Mouse (Mus musculus): Measurements from ENCODE around the gene AW011738. TPM values are rescaled to one million over a fixed set of nuclear protein-coding genes. Genes with fewer than 3 reads are reported as not detected.
A peak's percentile ranks its signal among the peaks of the same experiment; 100 is the strongest.

AW011738 gene
- polyA plus RNA-seq, 1 experiment from 2014 or later, result 0.72 TPM

DNA sequence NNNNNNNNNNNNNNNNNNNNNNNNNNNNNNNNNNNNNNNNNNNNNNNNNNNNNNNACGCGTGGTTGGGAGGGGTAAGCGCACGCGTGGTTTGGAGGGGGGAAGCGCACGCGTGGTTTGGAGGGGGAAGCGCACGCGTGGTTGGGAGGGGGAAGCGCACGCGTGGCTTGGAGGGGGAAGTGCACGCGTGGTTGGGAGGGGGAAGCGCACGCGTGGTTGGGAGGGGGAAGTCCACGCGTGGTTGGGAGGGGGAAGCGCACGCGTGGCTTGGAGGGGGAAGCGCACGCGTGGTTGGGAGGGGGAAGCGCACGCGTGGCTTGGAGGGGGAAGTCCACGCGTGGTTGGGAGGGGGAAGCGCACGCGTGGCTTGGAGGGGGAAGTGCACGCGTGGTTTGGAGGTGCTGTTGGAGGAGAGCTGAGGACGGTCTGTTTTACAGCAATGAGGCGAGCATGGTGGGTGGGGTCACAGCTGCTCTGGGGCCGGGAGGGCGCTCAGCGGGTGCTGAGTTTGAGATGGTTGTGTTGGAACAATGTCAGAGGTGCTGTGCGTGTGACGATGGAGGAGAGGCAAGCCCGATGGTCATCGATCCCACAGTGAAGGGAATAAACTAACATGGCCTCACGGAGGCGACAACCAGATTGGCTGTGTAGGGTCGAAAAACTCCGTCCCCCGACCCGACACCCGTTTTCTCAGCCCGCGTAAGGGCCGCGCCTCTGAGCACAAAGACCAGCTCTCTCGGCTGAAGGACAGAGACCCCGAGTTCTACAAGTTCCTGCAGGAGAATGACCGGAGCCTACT, 33.7 kb downstream of the AW011738 start:
- Histone ChIP-seq H3K4me3 (ENCODE audit: low read depth, low read length) (peak overlapping the region; percentile 92), H3K36me3 (ENCODE audit: insufficient read depth) (peaks cover 64% of the 10 kb centered on the region), H3K27ac (ENCODE audit: low read depth) (peak overlapping the region; percentile 96; the same call in 1 of the 2 replicates), H3K4me1 (ENCODE audit: insufficient read depth) (no peaks in the 10 kb centered on the region; the same call in none of the 2 replicates), H3K9me3 (ENCODE audit: low read depth, low read length) (no peaks in the 10 kb centered on the region), H3K4me2 (peak overlapping the region; percentile 94), H3K27me3 (ENCODE audit: insufficient read depth, low read length) (no peaks in the 10 kb centered on the region), H3K9ac (peak overlapping the region; percentile 77)
- WGBS, result 21% methylated on average over 55 of the region's 60 CpGs
- peak; percentile 52 for DNase-seq
- no peak for TF ChIP-seq CTCF (IDR thresholded peaks at IDR 0.05; ENCODE audit: low read depth)
- no peak for ATAC-seq (ENCODE audit: insufficient read depth)

DNA sequence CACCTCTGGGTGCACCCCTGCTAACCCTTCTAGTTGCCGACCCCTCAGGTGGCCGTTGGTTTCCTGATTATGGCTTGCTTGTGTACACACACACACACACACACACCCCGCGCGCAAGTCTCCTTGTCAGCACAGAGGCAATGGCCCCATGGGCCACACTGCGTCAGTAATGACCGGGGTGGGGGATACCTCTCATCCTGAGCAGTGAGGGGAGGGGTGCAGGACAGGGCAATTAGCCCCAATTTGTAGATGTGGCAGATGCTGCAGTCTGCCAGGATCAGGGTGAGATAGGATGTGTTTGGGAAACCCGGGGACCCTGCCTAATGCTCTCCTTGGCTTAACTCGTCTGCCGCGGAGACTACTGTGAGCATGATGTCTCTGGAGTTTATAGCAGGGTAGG, 46.5 kb downstream of the AW011738 start:
- Histone ChIP-seq H3K27me3 (ENCODE audit: insufficient read depth, low read length) (peaks cover 8% of the 10 kb centered on the region), H3K4me3 (ENCODE audit: low read depth, low read length) (no peak overlapping the region), H3K9me3 (ENCODE audit: low read depth, low read length) (no peaks in the 10 kb centered on the region), H3K9ac (no peak overlapping the region), H3K4me2 (no peak overlapping the region), H3K27ac (ENCODE audit: low read depth) (no peak overlapping the region), H3K4me1 (ENCODE audit: insufficient read depth) (no peaks in the 10 kb centered on the region), H3K36me3 (ENCODE audit: insufficient read depth) (peaks cover 50% of the 10 kb centered on the region)
- DNase-seq (no peak), ATAC-seq (ENCODE audit: insufficient read depth) (peak; percentile 21; the same call in 1 of the 2 replicates)
- WGBS, result 59% methylated on average over 11 of the region's 11 CpGs
- no peak for TF ChIP-seq CTCF (IDR thresholded peaks at IDR 0.05; ENCODE audit: low read depth)

- H3K9ac ChIP-seq, result no peak overlapping the region
- DNase-seq (no peak), ATAC-seq (ENCODE audit: insufficient read depth) (no peak)
- no peak overlapping the region for H3K4me3 ChIP-seq (ENCODE audit: low read depth, low read length)
- WGBS, result 59% methylated on average over 8 of the region's 8 CpGs
- H3K27ac ChIP-seq (ENCODE audit: low read depth), result no peak overlapping the region
- H3K27me3 ChIP-seq (ENCODE audit: insufficient read depth, low read length), result peaks cover 20% of the 10 kb centered on the region
- TF ChIP-seq CTCF (IDR thresholded peaks at IDR 0.05; ENCODE audit: low read depth), result no peak
- H3K4me2 ChIP-seq, result no peak overlapping the region
- H3K9me3 ChIP-seq (ENCODE audit: low read depth, low read length), result no peaks in the 10 kb centered on the region
- H3K36me3 ChIP-seq (ENCODE audit: insufficient read depth), result peaks cover 35% of the 10 kb centered on the region
- no peaks in the 10 kb centered on the region for H3K4me1 ChIP-seq (ENCODE audit: insufficient read depth)
Observed at GRCm38 (mm10) chr4:156251081-156251480, 48.0 kb downstream of the AW011738 start.

DNA sequence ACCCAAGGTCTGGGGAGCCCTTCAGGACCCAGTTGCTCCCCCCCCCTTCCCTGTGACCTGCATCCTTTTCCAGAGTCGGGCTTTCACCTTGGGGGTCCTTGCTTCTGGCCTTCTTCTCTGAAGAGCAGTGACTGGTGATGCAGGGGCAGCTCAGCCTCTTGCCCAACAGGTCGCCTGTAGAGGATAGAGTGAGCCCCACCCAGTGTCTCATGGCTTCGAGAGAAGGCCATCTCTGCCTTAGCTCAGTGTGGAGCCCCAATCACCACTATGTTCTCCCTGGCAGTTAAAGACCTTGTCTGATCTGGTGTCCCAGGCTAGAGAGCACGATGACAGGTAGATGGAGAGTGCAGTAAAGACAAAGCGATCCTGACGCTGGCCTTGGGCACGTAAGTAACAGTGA, 49.0 kb downstream of the AW011738 start:
- H3K4me3 ChIP-seq (ENCODE audit: low read depth, low read length), result no peak overlapping the region
- H3K4me1 ChIP-seq (ENCODE audit: insufficient read depth), result no peaks in the 10 kb centered on the region
- H3K36me3 ChIP-seq (ENCODE audit: insufficient read depth), result peaks cover 26% of the 10 kb centered on the region
- no peak overlapping the region for H3K27ac ChIP-seq (ENCODE audit: low read depth)
- H3K9me3 ChIP-seq (ENCODE audit: low read depth, low read length), result no peaks in the 10 kb centered on the region
- no peak overlapping the region for H3K9ac ChIP-seq
- peaks cover 20% of the 10 kb centered on the region for H3K27me3 ChIP-seq (ENCODE audit: insufficient read depth, low read length)
- ATAC-seq (ENCODE audit: insufficient read depth) (no peak), DNase-seq (no peak)
- no peak overlapping the region for H3K4me2 ChIP-seq
- WGBS, result 25% methylated on average over 7 of the region's 7 CpGs
- no peak for TF ChIP-seq CTCF (IDR thresholded peaks at IDR 0.05; ENCODE audit: low read depth)

GRCm38 (mm10) chr4:156252619-156253018, 49.5 kb downstream of the AW011738 start:
- no peak overlapping the region for H3K4me2 ChIP-seq
- no peak for TF ChIP-seq CTCF (IDR thresholded peaks at IDR 0.05; ENCODE audit: low read depth)
- DNase-seq (no peak), ATAC-seq (ENCODE audit: insufficient read depth) (no peak)
- no peaks in the 10 kb centered on the region for H3K4me1 ChIP-seq (ENCODE audit: insufficient read depth)
- H3K36me3 ChIP-seq (ENCODE audit: insufficient read depth), result peaks cover 21% of the 10 kb centered on the region
- peaks cover 20% of the 10 kb centered on the region for H3K27me3 ChIP-seq (ENCODE audit: insufficient read depth, low read length)
- no peak overlapping the region for H3K9ac ChIP-seq
- H3K27ac ChIP-seq (ENCODE audit: low read depth), result no peak overlapping the region
- H3K4me3 ChIP-seq (ENCODE audit: low read depth, low read length), result no peak overlapping the region
- 55% methylated on average over 3 of the region's 3 CpGs for WGBS
- H3K9me3 ChIP-seq (ENCODE audit: low read depth, low read length), result no peaks in the 10 kb centered on the region

DNA sequence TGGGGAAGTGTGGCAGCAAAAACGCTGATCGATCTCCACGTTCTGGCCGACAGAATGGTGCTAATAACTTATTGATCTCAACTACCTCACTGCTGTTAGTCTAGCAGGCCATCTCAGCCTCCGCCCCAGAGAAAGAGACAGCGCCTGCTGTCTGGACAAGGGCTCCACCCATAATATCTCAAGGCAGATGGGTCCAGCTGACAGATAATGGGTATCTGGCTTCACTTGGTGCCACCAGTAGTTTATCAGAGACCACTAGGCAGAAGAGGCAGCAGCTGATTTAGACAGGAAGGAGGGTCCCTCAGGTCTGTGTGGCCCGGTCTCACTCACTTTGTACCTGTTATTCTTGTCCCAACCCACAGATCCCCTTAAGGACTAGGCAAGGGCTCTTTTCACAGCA, 49.9 kb downstream of the AW011738 start:
- Histone ChIP-seq H3K4me2 (no peak overlapping the region), H3K9ac (no peak overlapping the region), H3K36me3 (ENCODE audit: insufficient read depth) (peaks cover 17% of the 10 kb centered on the region), H3K4me3 (ENCODE audit: low read depth, low read length) (no peak overlapping the region), H3K9me3 (ENCODE audit: low read depth, low read length) (no peaks in the 10 kb centered on the region), H3K27ac (ENCODE audit: low read depth) (no peak overlapping the region), H3K27me3 (ENCODE audit: insufficient read depth, low read length) (peaks cover 20% of the 10 kb centered on the region), H3K4me1 (ENCODE audit: insufficient read depth) (no peaks in the 10 kb centered on the region)
- no peak for TF ChIP-seq CTCF (IDR thresholded peaks at IDR 0.05; ENCODE audit: low read depth)
- 35% methylated on average over 7 of the region's 7 CpGs for WGBS
- ATAC-seq (ENCODE audit: insufficient read depth) (no peak), DNase-seq (no peak)

- H3K36me3 ChIP-seq (ENCODE audit: insufficient read depth), result 0 out of 2 replicates have a peak, but pooled peaks cover 4% of the 10 kb centered on the region
- peak; percentile 40 for DNase-seq
- peak; percentile 63 for ATAC-seq (ENCODE audit: insufficient read depth)
- peaks cover 20% of the 10 kb centered on the region for H3K27me3 ChIP-seq (ENCODE audit: insufficient read depth, low read length)
- H3K27ac ChIP-seq (ENCODE audit: low read depth), result no peak overlapping the region
- no peak for TF ChIP-seq CTCF (IDR thresholded peaks at IDR 0.05; ENCODE audit: low read depth)
- H3K9me3 ChIP-seq (ENCODE audit: low read depth, low read length), result no peaks in the 10 kb centered on the region
- peak overlapping the region; percentile 22 for H3K4me3 ChIP-seq (ENCODE audit: low read depth, low read length)
- no peaks in the 10 kb centered on the region for H3K4me1 ChIP-seq (ENCODE audit: insufficient read depth)
- peak overlapping the region; percentile 40; the same call in 1 of the 2 replicates for H3K9ac ChIP-seq
- peak overlapping the region; percentile 51 for H3K4me2 ChIP-seq
- 3% methylated on average over 30 of the region's 30 CpGs for WGBS
Observed at GRCm38 (mm10) chr4:156254361-156255077, 51.4 kb downstream of the AW011738 start.

Small RNA genes within 50 kb of the gene (microRNA-seq; reads per million reads assigned to microRNA genes)
- 6.2 reads per million, percentile 19 among the genes with 10 or more reads in this experiment for gene Mir7658 (ENCODE audit: borderline number of aligned reads)

Other genes with a start within 250 kb of the AW011738 start
- gene C1qtnf12, start 241.0 kb upstream of the AW011738 start, polyA plus RNA-seq (2014; fragmentation: Nextera tagmentation; extraction: Ambion mirVana), result 35.9 and 43.5 TPM in 2 replicates
- 17.1 and 18.2 TPM in 2 replicates for gene B3galt6, start 210.7 kb upstream of the AW011738 start, polyA plus RNA-seq (2014; fragmentation: Nextera tagmentation; extraction: Ambion mirVana)
- gene Sdf4, start 210.4 kb upstream of the AW011738 start, polyA plus RNA-seq (2014; fragmentation: Nextera tagmentation; extraction: Ambion mirVana), result 152 TPM in 2 replicates
- 0.47 and 0.60 TPM in 2 replicates for gene Tnfrsf4, start 189.5 kb upstream of the AW011738 start, polyA plus RNA-seq (2014; fragmentation: Nextera tagmentation; extraction: Ambion mirVana)
- gene Tnfrsf18, start 177.1 kb upstream of the AW011738 start, polyA plus RNA-seq (2014; fragmentation: Nextera tagmentation; extraction: Ambion mirVana), result 1.3 TPM in 2 replicates
- gene Ttll10, start 143.9 kb upstream of the AW011738 start, polyA plus RNA-seq (2014; fragmentation: Nextera tagmentation; extraction: Ambion mirVana), result 2.1 and 3.0 TPM in 2 replicates
- gene 9430015G10Rik, start 93.3 kb upstream of the AW011738 start, polyA plus RNA-seq (2014; fragmentation: Nextera tagmentation; extraction: Ambion mirVana), result 49.4 and 55.7 TPM in 2 replicates
- gene Rnf223, start 72.8 kb upstream of the AW011738 start, polyA plus RNA-seq (2014; fragmentation: Nextera tagmentation; extraction: Ambion mirVana), result 0.43 and 0.72 TPM in 2 replicates
- gene Agrn, start 5.8 kb upstream of the AW011738 start, polyA plus RNA-seq (2014; fragmentation: Nextera tagmentation; extraction: Ambion mirVana), result 81.9 and 84.0 TPM in 2 replicates
- 0.43 TPM in 1 of 2 replicates, not detected in the other for gene Isg15, start 2.5 kb upstream of the AW011738 start, polyA plus RNA-seq (2014; fragmentation: Nextera tagmentation; extraction: Ambion mirVana)
- gene Perm1, start 12.6 kb downstream of the AW011738 start, polyA plus RNA-seq (2014; fragmentation: Nextera tagmentation; extraction: Ambion mirVana), result 0.32 and 0.51 TPM in 2 replicates
- 21.0 and 21.4 TPM in 2 replicates for gene Plekhn1, start 31.6 kb downstream of the AW011738 start, polyA plus RNA-seq (2014; fragmentation: Nextera tagmentation; extraction: Ambion mirVana)
- gene Noc2l, start 32.7 kb downstream of the AW011738 start, polyA plus RNA-seq (2014; fragmentation: Nextera tagmentation; extraction: Ambion mirVana), result 82.4 and 90.1 TPM in 2 replicates
- 0.11 and 0.15 TPM in 2 replicates for gene Samd11, start 52.4 kb downstream of the AW011738 start, polyA plus RNA-seq (2014; fragmentation: Nextera tagmentation; extraction: Ambion mirVana)
- gene Vmn2r-ps159, start 127.8 kb downstream of the AW011738 start, polyA plus RNA-seq (2014; fragmentation: Nextera tagmentation; extraction: Ambion mirVana), result not detected in 2 replicates

All from lung, embryonic 14.5 days (tissue).